ENCODE assay signal across 27 mouse cellular contexts in the genomic region with DNA sequence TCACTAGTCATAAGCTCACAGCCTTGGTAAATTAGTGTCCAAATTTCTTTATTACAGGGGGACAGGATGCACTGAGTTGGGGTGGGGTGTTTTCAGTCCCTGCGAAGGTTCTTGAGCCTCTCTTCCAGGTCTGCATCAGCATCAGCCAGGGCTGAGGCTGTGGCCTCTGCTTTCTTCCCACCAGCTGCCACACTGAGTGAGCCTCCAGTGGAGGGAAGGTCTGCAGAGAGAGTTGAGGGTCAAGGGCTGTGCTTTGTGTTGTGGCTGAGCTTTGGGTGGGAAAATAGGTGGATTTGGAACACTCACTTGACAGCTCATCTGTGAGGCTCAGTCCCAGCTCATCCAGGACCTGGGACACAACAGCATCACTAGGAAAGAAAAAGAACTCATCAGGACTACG. TPM values are rescaled to one million over a fixed set of nuclear protein-coding genes. Genes with fewer than 3 reads are reported as not detected.
DNase-seq lines count a peak whose midpoint lies in the region; ATAC-seq and TF ChIP-seq lines count a peak whose summit lies in the region.
"Had no signal": no experiment of that assay in that cellular context is flagged by ENCODE, and none has a peak within 500 bp of the region (broad histone marks: within the 10 kb centered on the region; RNA-seq: fewer than 3 reads in every experiment).

No protein-coding gene starts in this region.

- no peaks in the 10 kb centered on the region for H3K9me3 ChIP-seq in hindbrain, embryonic 10.5 days
- H3K9me3 ChIP-seq in hindbrain, postnatal 0 days (ENCODE audit: low read length) = no peaks in the 10 kb centered on the region
- no peaks in the 10 kb centered on the region for H3K9me3 ChIP-seq in midbrain, embryonic 10.5 days (replicated peaks)
- H3K9me3 ChIP-seq in midbrain, embryonic 14.5 days (ENCODE audit: control insufficient read depth, low read length) = no peaks in the 10 kb centered on the region
- H3K9me3 ChIP-seq in CH12.LX (replicated peaks; ENCODE audit: low read length) = no peaks in the 10 kb centered on the region
- H3K9me3 ChIP-seq: limb, embryonic 13.5 days; megakaryocyte, embryonic 14.5 days had no signal

- no peak for DNase-seq in hindbrain, embryonic 10.5 days (ENCODE audit: low spot score)
- DNase-seq in hindbrain, postnatal 0 days (ENCODE audit: low spot score) = no peak
- no peak for DNase-seq in midbrain, embryonic 10.5 days (ENCODE audit: low spot score)
- DNase-seq in midbrain, embryonic 14.5 days = no peak
- DNase-seq in CH12.LX (ENCODE audit: extremely low read depth) (no peak), R1 (ENCODE audit: low read depth, low spot score) (peak; percentile 30)
- no peak for DNase-seq in cerebellum, postnatal 25 days
- DNase-seq in gastrocnemius, adult 2 months = no peak
- DNase-seq: adrenal gland, adult 8-10 months; forebrain, postnatal 0 days; gastrocnemius, postnatal 10 days; kidney, adult 2 months; kidney, postnatal 4 days; layer of hippocampus, postnatal 36 days; lung, adult 18-20 months; lung, postnatal 4 days; right cerebral cortex, postnatal 4 days; thymus, adult 2 months; thymus, postnatal 36 days had no signal

- peak; percentile 45; the same call in 1 of the 2 replicates for TF ChIP-seq POLR2A in CH12.LX (IDR thresholded peaks at IDR 0.05; ENCODE audit: low read depth, low read length)

- H3K9ac ChIP-seq in hindbrain, postnatal 0 days (replicated peaks; ENCODE audit: low read length) = no peak overlapping the region
- no peak overlapping the region for H3K9ac ChIP-seq in midbrain, embryonic 14.5 days (replicated peaks; ENCODE audit: low read length)
- H3K9ac ChIP-seq in CH12.LX (ENCODE audit: insufficient read depth, low read depth) = no peak overlapping the region
- H3K9ac ChIP-seq: forebrain, postnatal 0 days; hindbrain, embryonic 14.5 days had no signal

- in situ Hi-C loops in CH12.LX (cut with MboI; ENCODE audit: low pct_ligation_motif_present, low pct_unique_long_range_greater_than_20kb, low sequenced_read_pairs) = no loop called here

- WGBS in hindbrain, embryonic 10.5 days = 88% methylated on average over 2 of the region's 2 CpGs
- WGBS in hindbrain, postnatal 0 days = 79% methylated on average over 2 of the region's 2 CpGs
- WGBS in midbrain, embryonic 10.5 days = 93% methylated on average over 2 of the region's 2 CpGs
- WGBS in midbrain, embryonic 14.5 days = 84% methylated on average over 2 of the region's 2 CpGs

- H3K27ac ChIP-seq in hindbrain, embryonic 10.5 days = no peak overlapping the region
- no peak overlapping the region for H3K27ac ChIP-seq in hindbrain, postnatal 0 days
- H3K27ac ChIP-seq in midbrain, embryonic 10.5 days (replicated peaks) = no peak overlapping the region
- no peak overlapping the region for H3K27ac ChIP-seq in midbrain, embryonic 14.5 days (replicated peaks; ENCODE audit: low read depth, low read length)
- no peak overlapping the region for H3K27ac ChIP-seq in CH12.LX (ENCODE audit: insufficient read depth, low read depth)
- H3K27ac ChIP-seq in gastrocnemius, adult 2 months = no peak overlapping the region
- H3K27ac ChIP-seq: hindbrain, embryonic 14.5 days; kidney, postnatal 0 days; limb, embryonic 13.5 days; stomach, postnatal 0 days had no signal

- TF ChIP-seq CTCF in hindbrain, postnatal 0 days (IDR thresholded peaks at IDR 0.05; ENCODE audit: low read depth) = no peak
- TF ChIP-seq CTCF in CH12.LX (conservative IDR thresholded peaks at IDR 0.05 in 1 of 2, IDR thresholded peaks at IDR 0.05 in 1 of 2; ENCODE audit: low read depth in 2 of 2, low read length in 2 of 2) = no peak
- TF ChIP-seq CTCF in gastrocnemius, adult 2 months (IDR thresholded peaks at IDR 0.05) = no peak

- dilution Hi-C loops in CH12.LX (cut with MboI; ENCODE audit: extremely low pct_ligation_motif_present, extremely low pct_unique_long_range_greater_than_20kb, low sequenced_read_pairs) = no loop called here

- TF ChIP-seq RAD21 in CH12.LX (IDR thresholded peaks at IDR 0.05; ENCODE audit: low read depth, low read length) = no peak

- H3K4me2 ChIP-seq in hindbrain, postnatal 0 days (ENCODE audit: low read depth, low read length) = no peak overlapping the region
- no peak overlapping the region for H3K4me2 ChIP-seq in midbrain, embryonic 14.5 days (ENCODE audit: low read length)
- H3K4me2 ChIP-seq in CH12.LX (ENCODE audit: insufficient read depth, low read depth, poor library complexity, severe bottlenecking) = no peak overlapping the region
- H3K4me2 ChIP-seq: hindbrain, embryonic 14.5 days; limb, embryonic 13.5 days; liver, embryonic 11.5 days had no signal

- intact Hi-C loops in gastrocnemius, adult 2 months (cut with DNase I) = no loop called here

- H3K4me1 ChIP-seq in hindbrain, embryonic 10.5 days (replicated peaks) = peaks cover 51% of the 10 kb centered on the region
- H3K4me1 ChIP-seq in hindbrain, postnatal 0 days (ENCODE audit: insufficient read depth, low read length) = 0 out of 2 replicates have a peak, but pooled peaks cover 5% of the 10 kb centered on the region
- peaks cover 54% of the 10 kb centered on the region for H3K4me1 ChIP-seq in midbrain, embryonic 10.5 days
- H3K4me1 ChIP-seq in midbrain, embryonic 14.5 days (ENCODE audit: control insufficient read depth, insufficient read depth, low read length) = peaks cover 22% of the 10 kb centered on the region
- peaks cover 20 to 71% of the 10 kb centered on the region in 2 experiments for H3K4me1 ChIP-seq in CH12.LX (ENCODE audit: control insufficient read depth in 1 of 2, insufficient read depth in 2 of 2)

- H3K4me3 ChIP-seq in hindbrain, embryonic 10.5 days = 0 out of 2 replicates have a peak overlapping the region, but pooled peaks have one; percentile 9
- H3K4me3 ChIP-seq in hindbrain, postnatal 0 days (ENCODE audit: low read length) = no peak overlapping the region
- 0 out of 2 replicates have a peak overlapping the region, but pooled peaks have one; percentile 18 for H3K4me3 ChIP-seq in midbrain, embryonic 10.5 days
- no peak overlapping the region for H3K4me3 ChIP-seq in midbrain, embryonic 14.5 days (replicated peaks; ENCODE audit: low read depth, low read length)
- no peak overlapping the region for H3K4me3 ChIP-seq in CH12.LX (replicated peaks in 1 of 3; ENCODE audit: low read depth in 2 of 3, low read length in 2 of 3, poor library complexity in 1 of 3)
- H3K4me3 ChIP-seq in gastrocnemius, adult 2 months = no peak overlapping the region
- H3K4me3 ChIP-seq: limb, embryonic 13.5 days; megakaryocyte, embryonic 14.5 days had no signal

- peaks cover 87% of the 10 kb centered on the region for H3K36me3 ChIP-seq in hindbrain, embryonic 10.5 days
- H3K36me3 ChIP-seq in hindbrain, postnatal 0 days (ENCODE audit: insufficient read depth, low read length) = peaks cover 70% of the 10 kb centered on the region
- peaks cover 86% of the 10 kb centered on the region for H3K36me3 ChIP-seq in midbrain, embryonic 10.5 days
- peaks cover 82% of the 10 kb centered on the region for H3K36me3 ChIP-seq in midbrain, embryonic 14.5 days (ENCODE audit: control insufficient read depth, insufficient read depth, low read length)
- peaks cover 74 to 85% of the 10 kb centered on the region in 2 experiments for H3K36me3 ChIP-seq in CH12.LX (replicated peaks in 1 of 2; ENCODE audit: control insufficient read depth in 1 of 2, insufficient read depth in 1 of 2, low read length in 1 of 2)

- no peak for ATAC-seq in hindbrain, postnatal 0 days
- no peak for ATAC-seq in midbrain, embryonic 14.5 days (ENCODE audit: low FRiP score, low TSS enrichment)
- ATAC-seq: forebrain, postnatal 0 days; inflammation-experienced regulatory T-cells, adult 6 months; lung, postnatal 0 days had no signal

- peaks cover 23% of the 10 kb centered on the region for H3K79me2 ChIP-seq in CH12.LX (replicated peaks; ENCODE audit: control insufficient read depth, extremely low read depth, insufficient read depth, poor library complexity, severe bottlenecking)

- TF ChIP-seq EP300 in CH12.LX (IDR thresholded peaks at IDR 0.05; ENCODE audit: low read length) = no peak

- H3K27me3 ChIP-seq in hindbrain, embryonic 10.5 days (ENCODE audit: insufficient read depth, poor library complexity, severe bottlenecking) = no peaks in the 10 kb centered on the region
- H3K27me3 ChIP-seq in hindbrain, postnatal 0 days (ENCODE audit: insufficient read depth, low read length) = no peaks in the 10 kb centered on the region
- H3K27me3 ChIP-seq in midbrain, embryonic 10.5 days (ENCODE audit: low read depth, poor library complexity, severe bottlenecking) = no peaks in the 10 kb centered on the region
- H3K27me3 ChIP-seq in midbrain, embryonic 14.5 days (ENCODE audit: control insufficient read depth, insufficient read depth, low read length) = no peaks in the 10 kb centered on the region
- H3K27me3 ChIP-seq in CH12.LX (replicated peaks) = no peaks in the 10 kb centered on the region
- H3K27me3 ChIP-seq: limb, embryonic 13.5 days; megakaryocyte, embryonic 14.5 days had no signal

RNA-seq across cellular contexts. Expression of gene Chmp2a, which starts 2.6 kb away (rescaled TPM):
- 113 and 144 TPM in 2 replicates for polyA plus RNA-seq in hindbrain, embryonic 10.5 days (2016; fragmentation: Nextera tagmentation; extraction: Ambion mirVana)
- total RNA-seq in hindbrain, postnatal 0 days (2014; rRNA removed) = 59.7 and 68.0 TPM in 2 replicates
- 188 and 202 TPM in 2 replicates for polyA plus RNA-seq in hindbrain, postnatal 0 days (2015; fragmentation: Nextera tagmentation; extraction: Ambion mirVana)
- polyA plus RNA-seq in midbrain, embryonic 10.5 days (2016; fragmentation: Nextera tagmentation; extraction: Ambion mirVana) = 113 and 133 TPM in 2 replicates
- 188 and 205 TPM in 2 replicates for polyA plus RNA-seq in midbrain, embryonic 14.5 days (2014; fragmentation: Nextera tagmentation; extraction: Ambion mirVana)
- total RNA-seq in CH12.LX (2012; rRNA removed) (110 and 115 TPM in 2 replicates), CH12.LX (2014; rRNA removed) (131 and 141 TPM in 2 replicates)
- 134 and 148 TPM in 2 replicates for polyA plus RNA-seq in CH12.LX (2012; ENCODE audit: insufficient read length, low read depth)
- total RNA-seq in gastrocnemius, adult 2 months (2021) = 100 to 1,000 TPM in 1 of 2 experiments, 10 to 100 TPM in 1; 76.2 to 106 TPM

RNA-seq across cellular contexts. Expression of gene Ube2m, which starts 6.1 kb away (rescaled TPM):
- 126 and 157 TPM in 2 replicates for polyA plus RNA-seq in hindbrain, embryonic 10.5 days (2016; fragmentation: Nextera tagmentation; extraction: Ambion mirVana)
- 320 and 345 TPM in 2 replicates for total RNA-seq in hindbrain, postnatal 0 days (2014; rRNA removed)
- 140 and 153 TPM in 2 replicates for polyA plus RNA-seq in hindbrain, postnatal 0 days (2015; fragmentation: Nextera tagmentation; extraction: Ambion mirVana)
- 84.5 and 103 TPM in 2 replicates for polyA plus RNA-seq in midbrain, embryonic 10.5 days (2016; fragmentation: Nextera tagmentation; extraction: Ambion mirVana)
- 149 and 181 TPM in 2 replicates for polyA plus RNA-seq in midbrain, embryonic 14.5 days (2014; fragmentation: Nextera tagmentation; extraction: Ambion mirVana)
- 134 and 156 TPM in 2 replicates for total RNA-seq in CH12.LX (2012; rRNA removed)
- 227 and 244 TPM in 2 replicates for total RNA-seq in CH12.LX (2014; rRNA removed)
- 215 and 272 TPM in 2 replicates for polyA plus RNA-seq in CH12.LX (2012; ENCODE audit: insufficient read length, low read depth)
- 100 to 1,000 TPM; 136 to 146 TPM for total RNA-seq in gastrocnemius, adult 2 months (2021)

RNA-seq across cellular contexts. Expression of gene Zbtb45, which starts 22.1 kb away (rescaled TPM):
- polyA plus RNA-seq in hindbrain, embryonic 10.5 days (2016; fragmentation: Nextera tagmentation; extraction: Ambion mirVana) = 31.3 and 34.4 TPM in 2 replicates
- total RNA-seq in hindbrain, postnatal 0 days (2014; rRNA removed) = 41.6 and 47.6 TPM in 2 replicates
- 23.9 and 24.6 TPM in 2 replicates for polyA plus RNA-seq in hindbrain, postnatal 0 days (2015; fragmentation: Nextera tagmentation; extraction: Ambion mirVana)
- 32.7 and 36.4 TPM in 2 replicates for polyA plus RNA-seq in midbrain, embryonic 10.5 days (2016; fragmentation: Nextera tagmentation; extraction: Ambion mirVana)
- 42.4 and 42.5 TPM in 2 replicates for polyA plus RNA-seq in midbrain, embryonic 14.5 days (2014; fragmentation: Nextera tagmentation; extraction: Ambion mirVana)
- total RNA-seq in CH12.LX (2012; rRNA removed) (9.5 and 12.1 TPM in 2 replicates), CH12.LX (2014; rRNA removed) (6.7 and 6.8 TPM in 2 replicates)
- 16.7 and 17.1 TPM in 2 replicates for polyA plus RNA-seq in CH12.LX (2012; ENCODE audit: insufficient read length, low read depth)
- total RNA-seq in gastrocnemius, adult 2 months (2021) = 1 to 10 TPM; 3.3 to 4.4 TPM

RNA-seq across cellular contexts. Expression of gene Mzf1, which starts 22.6 kb away (rescaled TPM):
- 2.8 and 4.4 TPM in 2 replicates for polyA plus RNA-seq in hindbrain, embryonic 10.5 days (2016; fragmentation: Nextera tagmentation; extraction: Ambion mirVana)
- 9.6 and 11.5 TPM in 2 replicates for total RNA-seq in hindbrain, postnatal 0 days (2014; rRNA removed)
- 7.7 and 8.7 TPM in 2 replicates for polyA plus RNA-seq in hindbrain, postnatal 0 days (2015; fragmentation: Nextera tagmentation; extraction: Ambion mirVana)
- 3.3 and 4.5 TPM in 2 replicates for polyA plus RNA-seq in midbrain, embryonic 10.5 days (2016; fragmentation: Nextera tagmentation; extraction: Ambion mirVana)
- 6.1 and 7.6 TPM in 2 replicates for polyA plus RNA-seq in midbrain, embryonic 14.5 days (2014; fragmentation: Nextera tagmentation; extraction: Ambion mirVana)
- total RNA-seq in CH12.LX (2012; rRNA removed) (0.46 and 0.55 TPM in 2 replicates), CH12.LX (2014; rRNA removed) (0.31 and 0.34 TPM in 2 replicates)
- 0.50 and 0.68 TPM in 2 replicates for polyA plus RNA-seq in CH12.LX (2012; ENCODE audit: insufficient read length, low read depth)
- total RNA-seq in gastrocnemius, adult 2 months (2021) = under 1 TPM; 0.51 to 0.92 TPM

RNA-seq across cellular contexts. Expression of gene Trim28, which starts 33.1 kb away (rescaled TPM):
- 373 and 399 TPM in 2 replicates for polyA plus RNA-seq in hindbrain, embryonic 10.5 days (2016; fragmentation: Nextera tagmentation; extraction: Ambion mirVana)
- total RNA-seq in hindbrain, postnatal 0 days (2014; rRNA removed) = 483 and 563 TPM in 2 replicates
- 176 and 184 TPM in 2 replicates for polyA plus RNA-seq in hindbrain, postnatal 0 days (2015; fragmentation: Nextera tagmentation; extraction: Ambion mirVana)
- 349 and 398 TPM in 2 replicates for polyA plus RNA-seq in midbrain, embryonic 10.5 days (2016; fragmentation: Nextera tagmentation; extraction: Ambion mirVana)
- 293 and 309 TPM in 2 replicates for polyA plus RNA-seq in midbrain, embryonic 14.5 days (2014; fragmentation: Nextera tagmentation; extraction: Ambion mirVana)
- total RNA-seq in CH12.LX (2012; rRNA removed) (500 and 583 TPM in 2 replicates), CH12.LX (2014; rRNA removed) (495 and 516 TPM in 2 replicates)
- polyA plus RNA-seq in CH12.LX (2012; ENCODE audit: insufficient read length, low read depth) = 728 and 891 TPM in 2 replicates
- 10 to 100 TPM; 71.3 to 71.5 TPM for total RNA-seq in gastrocnemius, adult 2 months (2021)

Comparison
In these comparisons a context has a peak if more than half of its experiments do, and no peak if none do; other contexts are left out.
1. H3K4me3 ChIP-seq: peak in hindbrain, embryonic 10.5 days (single experiment) and midbrain, embryonic 10.5 days (single experiment); none in hindbrain, postnatal 0 days (single experiment), midbrain, embryonic 14.5 days (single experiment), CH12.LX (0 of 3) and gastrocnemius, adult 2 months (single experiment).